Mouse (Mus musculus) limb, embryonic 14.5 days (tissue): ENCODE results near the gene Sept5. TPM values are rescaled to one million over a fixed set of nuclear protein-coding genes. Genes with fewer than 3 reads are reported as not detected.

ENCODE experiments used
- ATAC-seq: fragments of 200-750 bp; cut with Nextera tagmentation; 2 replicates; pipeline ENCODE4 v1.8.0; 2017; ENCODE audit warnings: low read depth, moderate number of reproducible peaks, moderate TSS enrichment; ENCODE audit not compliant: low FRiP score
- DNase-seq: peaks from one replicate; pipeline ENCODE4 v3.0.0-alpha.2; 2015; ENCODE audit warnings: low spot score
- H3K27ac ChIP-seq: fragments of 300-500 bp; sonication (generic); replicated peaks from 2 replicates; pipeline ENCODE4 v1.5.1; 2014; ENCODE audit warnings: low read depth, mild to moderate bottlenecking, low read length, moderate library complexity, mixed read lengths
- H3K27me3 ChIP-seq: fragments of 300-500 bp; sonication (generic); 2 replicates; pipeline ENCODE4 v1.6.1; 2014; ENCODE audit warnings: low read length, mixed read lengths; ENCODE audit not compliant: control insufficient read depth, insufficient read depth
- H3K36me3 ChIP-seq: fragments of 300-500 bp; sonication (generic); 2 replicates; pipeline ENCODE4 v1.6.1; 2014; ENCODE audit warnings: mild to moderate bottlenecking, low read length, moderate library complexity, mixed read lengths; ENCODE audit not compliant: control insufficient read depth, insufficient read depth
- H3K4me1 ChIP-seq: fragments of 300-500 bp; sonication (generic); 2 replicates; pipeline ENCODE4 v1.6.1; 2014; ENCODE audit warnings: antibody characterized with exemption, low read length, mixed read lengths; ENCODE audit not compliant: control insufficient read depth, insufficient read depth
- H3K4me2 ChIP-seq: fragments of 300-500 bp; sonication (generic); replicated peaks from 2 replicates; pipeline ENCODE4 v1.6.1; 2014; ENCODE audit warnings: low read depth, mild to moderate bottlenecking, low read length, moderate library complexity; ENCODE audit not compliant: severe bottlenecking
- H3K4me3 ChIP-seq: fragments of 300-500 bp; sonication (generic); replicated peaks from 2 replicates; pipeline ENCODE4 v1.5.1; 2014; ENCODE audit warnings: low read length
- H3K9ac ChIP-seq: fragments of 300-500 bp; sonication (generic); 2 replicates; pipeline ENCODE4 v1.6.1; 2014; ENCODE audit warnings: mild to moderate bottlenecking, low read depth, low read length, moderate library complexity; ENCODE audit not compliant: severe bottlenecking
- H3K9me3 ChIP-seq: fragments of 300-500 bp; sonication (generic); 2 replicates; pipeline ENCODE4 v1.6.1; 2016; ENCODE audit warnings: low read length; ENCODE audit not compliant: control insufficient read depth
- POLR2A ChIP-seq: fragments of 200-500 bp; IDR thresholded peaks from 2 replicates; pipeline ENCODE4 v1.8.0; 2012; ENCODE audit warnings: inconsistent platforms, mild to moderate bottlenecking, moderate library complexity, borderline replicate concordance; ENCODE audit not compliant: insufficient read depth, insufficient read length; ENCODE audit errors: extremely low read depth
- WGBS: fragments of 180-500 bp; shearing (Covaris S2); extraction: QIAGEN DNeasy Blood & Tissue Kit; methylation state at CpG from one replicate; pipeline ENCODE4 v1.1.7; 2014; 5-methylcytosine and 5-hydroxymethylcytosine counted together
- polyA plus RNA-seq, 2 experiments: library from polyadenylated mRNA; depleted of rRNA in 1 of 2; stranded (reverse) in 1 of 2; unstranded in 1 of 2; fragments of >200 nt; fragmentation: Nextera tagmentation in 1 of 2; extraction: Ambion mirVana in 1 of 2; gene quantifications; 2 replicates each; pipeline versions ENCODE4 v1.2.1 to v1.2.3; 2012 to 2014

Gene Sept5
- polyA plus RNA-seq, 2 experiments = 43.4 to 94.5 TPM

GRCm38 (mm10) chr16:18583673-18584357, 45.9 kb downstream of the Sept5 start:
- H3K27ac ChIP-seq = no peak overlapping the region
- DNase-seq = no peak
- H3K36me3 ChIP-seq = no peaks in the 10 kb centered on the region
- no peak for TF ChIP-seq POLR2A
- no peak overlapping the region; the same call in 1 of the 2 replicates for H3K4me2 ChIP-seq
- H3K27me3 ChIP-seq = peaks cover 95% of the 10 kb centered on the region
- 35% methylated on average over 10 of the region's 10 CpGs for WGBS
- peaks cover 17% of the 10 kb centered on the region for H3K4me1 ChIP-seq
- no peak for ATAC-seq
- H3K9me3 ChIP-seq = no peaks in the 10 kb centered on the region
- H3K4me3 ChIP-seq = no peak overlapping the region
- no peak overlapping the region for H3K9ac ChIP-seq

DNA sequence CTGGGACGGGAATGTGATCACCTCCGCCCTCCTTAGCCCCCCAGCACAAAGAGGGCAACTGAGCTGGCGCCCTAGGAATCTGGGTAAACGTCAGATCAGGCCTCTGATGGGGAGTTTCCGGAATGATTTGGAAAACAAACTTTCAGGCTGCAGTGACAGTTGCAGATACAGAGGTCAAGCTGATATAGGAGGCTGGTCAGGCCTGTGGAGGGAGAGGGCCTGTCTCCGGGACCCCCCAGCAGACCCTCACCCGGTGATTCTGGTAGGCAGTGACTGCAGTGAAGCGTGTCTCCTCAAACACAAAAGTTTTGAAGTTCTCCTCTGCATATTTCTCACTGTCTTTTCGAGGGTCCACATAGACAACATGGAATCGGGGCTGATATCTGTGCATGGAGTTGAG, 46.6 kb downstream of the Sept5 start:
- Histone ChIP-seq H3K27me3 (peaks cover 89% of the 10 kb centered on the region), H3K9me3 (no peaks in the 10 kb centered on the region), H3K36me3 (no peaks in the 10 kb centered on the region), H3K27ac (no peak overlapping the region), H3K4me3 (0 out of 2 replicates have a peak overlapping the region, but pooled peaks have one; percentile 40), H3K9ac (no peak overlapping the region), H3K4me1 (peaks cover 20% of the 10 kb centered on the region), H3K4me2 (no peak overlapping the region)
- ATAC-seq (no peak), DNase-seq (no peak)
- WGBS = 30% methylated on average over 10 of the region's 10 CpGs
- no peak for TF ChIP-seq POLR2A

GRCm38 (mm10) chr16:18582426-18583148, 47.2 kb downstream of the Sept5 start:
- ATAC-seq (no peak), DNase-seq (no peak)
- WGBS = 5% methylated on average over 39 of the region's 67 CpGs
- no peak for TF ChIP-seq POLR2A
- Histone ChIP-seq H3K4me1 (peaks cover 20% of the 10 kb centered on the region), H3K9me3 (no peaks in the 10 kb centered on the region), H3K27ac (no peak overlapping the region), H3K4me2 (peak overlapping the region; percentile 61), H3K4me3 (peak overlapping the region; percentile 40), H3K36me3 (no peaks in the 10 kb centered on the region), H3K9ac (peak overlapping the region; percentile 31), H3K27me3 (peaks cover 83% of the 10 kb centered on the region)

GRCm38 (mm10) chr16:18581623-18582205, 48.0 kb downstream of the Sept5 start:
- Histone ChIP-seq H3K9me3 (no peaks in the 10 kb centered on the region), H3K4me3 (peak overlapping the region; percentile 40), H3K27me3 (peaks cover 76% of the 10 kb centered on the region), H3K9ac (peak overlapping the region; percentile 31), H3K27ac (no peak overlapping the region), H3K36me3 (no peaks in the 10 kb centered on the region), H3K4me2 (peak overlapping the region; percentile 61), H3K4me1 (peaks cover 19% of the 10 kb centered on the region)
- DNase-seq = no peak
- ATAC-seq = 0 out of 2 replicates have a peak, but pooled peaks have one; percentile 10
- WGBS = 4% methylated on average over 59 of the region's 66 CpGs
- TF ChIP-seq POLR2A = no peak

DNA sequence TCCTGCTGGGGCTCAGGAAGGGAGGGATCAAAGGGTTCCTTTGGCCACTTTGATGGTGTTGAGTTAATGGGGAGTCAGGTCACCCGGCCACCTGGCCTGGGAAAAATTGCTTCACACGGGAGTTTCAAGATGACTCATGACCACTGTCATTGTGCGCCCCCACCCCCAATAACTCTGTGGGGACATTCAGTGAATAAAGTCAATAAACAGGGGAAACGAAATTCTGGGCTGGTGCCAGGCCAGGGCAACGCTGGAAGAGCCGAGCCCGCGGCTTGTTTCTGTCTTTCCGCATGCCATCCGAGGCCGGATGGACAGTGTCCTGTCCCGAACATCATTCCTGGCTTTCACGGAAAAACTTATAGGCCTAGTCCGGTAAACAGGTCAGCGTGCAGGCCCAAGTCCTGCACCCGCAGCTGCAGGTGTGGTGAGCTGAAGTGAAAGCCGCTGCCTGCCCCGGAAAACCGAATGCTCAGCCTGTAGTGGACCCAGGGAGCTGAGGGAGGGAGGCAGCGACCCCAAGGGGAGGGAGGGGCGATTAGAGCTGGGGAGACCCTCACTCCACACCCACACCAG, 48.6 kb downstream of the Sept5 start:
- Histone ChIP-seq H3K4me1 (peaks cover 15% of the 10 kb centered on the region), H3K27ac (no peak overlapping the region)

More for the DNA sequence above, 48.6 kb downstream of the Sept5 start:
- DNase-seq (no peak), ATAC-seq (no peak)
- no peaks in the 10 kb centered on the region for H3K36me3 ChIP-seq
- peak overlapping the region; percentile 40 for H3K4me3 ChIP-seq
- 7% methylated on average over 21 of the region's 21 CpGs for WGBS
- peaks cover 70% of the 10 kb centered on the region for H3K27me3 ChIP-seq
- peak overlapping the region; percentile 61 for H3K4me2 ChIP-seq
- no peaks in the 10 kb centered on the region for H3K9me3 ChIP-seq
- TF ChIP-seq POLR2A = no peak
- H3K9ac ChIP-seq = no peak overlapping the region
